Mouse (Mus musculus) stomach, postnatal 0 days (tissue): ENCODE measurements around the gene Nup214.

Experiments
- CTCF ChIP-seq: IDR thresholded peaks from 2 replicates; pipeline ENCODE4 v1.5.1; 2016; ENCODE audit warnings: antibody characterized with exemption, low read depth, mild to moderate bottlenecking, moderate library complexity
- EP300 ChIP-seq: optimal IDR thresholded peaks from 2 replicates; pipeline ENCODE3; 2016; ENCODE audit warnings: antibody characterized with exemption

DNA sequence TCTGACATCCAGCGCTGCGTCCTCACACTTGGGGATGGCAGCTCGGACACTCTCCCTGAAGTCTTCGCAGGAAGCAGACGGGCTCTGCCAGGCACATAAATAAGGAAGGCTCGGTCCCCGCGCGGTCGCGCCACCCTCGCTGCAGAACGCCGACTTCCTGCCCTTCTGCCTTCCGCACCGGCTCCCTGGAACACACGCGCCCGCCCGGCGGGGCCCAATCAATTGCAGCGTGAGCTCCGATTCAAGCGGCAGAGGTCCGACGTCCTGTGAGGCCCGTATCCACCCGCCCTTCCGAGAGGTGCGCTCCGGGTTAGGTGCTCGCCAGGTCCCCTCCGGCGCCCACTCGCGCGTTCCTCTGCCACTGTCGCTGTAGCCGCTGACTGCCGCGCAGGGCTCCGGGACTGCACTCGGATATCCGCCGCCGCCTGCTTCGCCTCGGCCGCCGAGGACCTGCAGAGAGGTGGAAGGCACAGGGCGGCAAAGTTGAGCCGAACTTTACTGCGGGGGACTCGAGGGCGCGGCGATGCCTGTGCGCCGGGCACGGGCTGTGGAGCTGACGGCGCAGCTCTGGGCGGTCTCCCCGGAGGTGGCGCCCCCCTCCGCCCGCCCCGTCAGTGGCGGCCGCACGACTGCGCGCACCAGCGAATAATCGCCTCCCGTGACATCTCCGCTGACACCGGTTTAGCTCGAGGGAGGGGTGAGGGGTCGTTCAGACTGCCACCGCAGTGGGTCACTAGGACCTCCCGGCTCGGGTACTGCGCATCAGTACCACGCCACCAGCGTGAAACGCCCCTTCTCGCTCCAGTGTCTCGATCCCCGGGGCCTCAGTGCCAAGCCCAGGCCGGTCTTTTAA is 109.1 kb downstream of the Nup214 start:
- TF ChIP-seq CTCF (peak; percentile 15; the same call in 1 of the 2 replicates), EP300 (no peak)
